Mouse (Mus musculus): ENCODE measurements around the gene Casz1. TPM values are rescaled to one million over a fixed set of nuclear protein-coding genes. Genes with fewer than 3 reads are reported as not detected.

Gene Casz1
- polyA plus RNA-seq (2021; fragmentation: Nextera tagmentation) = 0.31 and 0.40 TPM in 2 replicates
- long read RNA-seq, experiment 1, partial matches to known transcripts = 0 of 1 reads
- long read RNA-seq, experiment 1, other reads (novel, unspliced or antisense) = 1 of 1 reads
- long read RNA-seq, experiment 2, partial matches to known transcripts = 0 of 4 reads
- long read RNA-seq, experiment 2, other reads (novel, unspliced or antisense) = 4 of 4 reads

DNA sequence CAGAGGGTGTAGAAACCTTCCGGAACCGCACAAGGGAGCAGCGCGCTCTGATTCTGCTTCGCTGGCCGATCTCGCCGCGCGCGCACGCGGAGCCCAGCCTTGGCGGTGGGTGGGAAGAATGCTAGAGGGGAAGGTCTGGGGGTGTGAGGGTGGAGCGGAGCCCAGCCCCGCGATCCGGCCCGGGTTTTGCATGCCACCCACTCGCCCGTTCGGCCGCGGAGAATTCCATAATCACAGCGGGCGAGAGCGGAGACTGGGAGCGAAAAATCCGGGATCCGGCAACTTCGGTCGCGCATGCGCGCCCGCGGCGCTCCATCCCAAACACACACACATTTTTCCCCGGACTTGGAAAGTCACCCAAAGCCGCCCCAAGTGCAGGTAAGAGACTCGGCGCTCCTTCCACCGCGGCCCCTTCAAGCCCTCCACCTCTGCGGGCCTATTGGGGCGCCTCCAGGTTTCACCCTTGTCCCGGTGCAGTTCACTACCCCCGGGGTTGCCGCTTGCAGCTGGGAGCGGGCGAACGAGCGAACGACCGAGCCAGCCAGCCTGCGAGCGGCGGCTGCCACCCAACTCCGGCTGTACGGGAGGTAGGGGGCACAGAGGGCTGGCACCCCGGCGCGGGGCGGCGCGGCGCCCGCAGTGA is at the start of gene Casz1:
Gene Casz1 (plus strand): TSS at position 293 of the 643 bp plus-strand sequence.

Other genes with a start within 250 kb of the Casz1 start
- 34.8 and 37.4 TPM in 2 replicates for gene Exosc10, start 246.0 kb upstream of the Casz1 start, polyA plus RNA-seq (2021; fragmentation: Nextera tagmentation)
- gene Srm, start 212.9 kb upstream of the Casz1 start, polyA plus RNA-seq (2021; fragmentation: Nextera tagmentation) = 83.7 and 83.8 TPM in 2 replicates
- gene Masp2, start 201.9 kb upstream of the Casz1 start, polyA plus RNA-seq (2021; fragmentation: Nextera tagmentation) = not detected in 2 replicates
- 32.0 and 33.6 TPM in 2 replicates for gene Tardbp, start 177.4 kb upstream of the Casz1 start, polyA plus RNA-seq (2021; fragmentation: Nextera tagmentation)
- not detected in 2 replicates for gene Gm572, start 161.1 kb upstream of the Casz1 start, polyA plus RNA-seq (2021; fragmentation: Nextera tagmentation)

Data from layer of hippocampus, adult 6 months (tissue).